Mouse (Mus musculus) urinary bladder, postnatal 10 days (tissue): ENCODE measurements around the gene Iqsec3.
"Not testable (repeated sequence)": the region's sequence is repeated elsewhere in the genome, so short reads cannot be mapped to it uniquely, and the experiment has no call there.

Experiments used
- DNase-seq: peaks from one replicate; pipeline ENCODE4 v3.0.0; 2022; ENCODE audit warnings: low spot score

Iqsec3 gene

DNA sequence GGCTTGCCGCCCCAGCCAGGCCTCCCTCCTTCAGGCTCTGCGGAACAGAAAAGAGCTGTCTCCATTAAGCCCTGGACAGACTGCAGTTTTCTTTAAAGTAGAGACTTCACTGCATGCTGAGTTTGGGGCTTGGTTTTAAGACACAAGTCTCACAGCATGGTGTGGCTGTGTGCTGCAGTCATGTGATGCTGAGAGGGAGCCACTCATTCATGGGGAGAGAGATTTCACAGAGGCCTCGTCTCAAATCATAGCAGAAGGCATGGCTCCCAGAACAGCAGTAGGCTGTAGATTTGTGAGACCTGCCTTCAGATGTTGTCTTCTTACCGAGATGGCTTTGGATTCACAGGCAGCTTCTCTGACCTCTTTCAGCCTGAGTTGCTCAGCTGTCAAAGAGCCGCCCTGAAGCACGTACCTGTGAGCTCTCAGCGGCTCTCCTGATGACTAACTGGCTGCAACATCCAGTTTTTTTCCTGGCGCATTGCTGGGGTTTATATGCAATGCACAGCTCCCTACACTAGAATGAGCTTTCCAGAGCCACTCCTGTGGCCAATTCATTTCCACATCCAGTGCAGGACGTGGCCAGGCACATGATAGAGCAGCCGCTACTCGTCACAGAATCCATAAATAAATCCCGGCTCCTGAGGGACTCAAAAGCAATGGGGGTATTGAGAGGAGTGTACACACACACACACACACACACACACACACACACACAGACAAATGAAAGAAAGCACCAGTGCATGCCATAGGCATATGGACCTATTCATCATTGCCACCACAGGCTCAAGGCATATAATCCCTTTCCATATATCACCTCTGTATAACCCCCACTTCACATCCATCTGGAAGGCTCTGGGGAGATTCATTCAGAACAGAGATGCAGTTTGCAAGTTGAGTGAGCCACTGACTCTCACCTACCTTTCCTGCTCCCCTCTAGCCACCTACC lies 18.7 kb downstream of the Iqsec3 start:
- no peak for DNase-seq

DNA sequence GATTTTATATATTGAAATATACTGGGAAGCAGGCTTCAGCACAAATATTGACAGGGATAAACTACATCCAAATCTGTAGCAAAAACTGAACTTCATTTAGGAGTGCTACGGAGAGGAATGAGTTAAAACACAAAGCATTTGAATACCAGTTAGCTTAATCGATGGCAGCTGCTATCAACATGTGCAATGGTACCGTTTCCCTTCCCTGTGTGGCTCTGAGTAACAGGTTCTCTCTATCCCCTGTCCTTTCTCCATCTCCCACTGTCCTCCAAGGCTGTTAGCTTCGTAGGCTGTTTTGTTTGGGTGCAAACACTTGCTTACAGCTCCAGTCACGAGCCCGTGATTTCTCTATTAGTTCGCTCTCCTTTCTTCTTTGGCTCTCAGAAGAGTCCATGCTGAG lies 19.7 kb downstream of the Iqsec3 start:
- DNase-seq: no peak

DNA sequence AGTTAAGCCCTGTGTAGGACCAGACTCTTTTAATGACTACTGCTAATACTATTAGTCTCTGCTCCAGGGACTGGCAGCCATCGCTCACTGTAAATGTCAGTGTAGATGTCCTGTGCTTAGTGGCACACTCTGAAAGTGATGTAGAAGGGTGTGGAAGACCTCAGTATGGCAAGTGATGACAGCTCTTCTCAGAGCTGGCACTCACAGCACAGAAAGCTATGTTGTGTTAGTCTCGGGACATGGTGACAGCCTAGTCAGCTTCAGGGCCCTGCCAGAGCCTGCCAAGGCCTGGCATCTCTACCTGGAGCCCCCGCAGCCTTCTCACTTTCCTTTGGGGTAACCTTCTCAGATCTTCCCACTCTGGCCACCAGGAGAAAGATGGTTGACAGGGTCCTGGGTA lies 21.8 kb downstream of the Iqsec3 start:
- no peak for DNase-seq

DNA sequence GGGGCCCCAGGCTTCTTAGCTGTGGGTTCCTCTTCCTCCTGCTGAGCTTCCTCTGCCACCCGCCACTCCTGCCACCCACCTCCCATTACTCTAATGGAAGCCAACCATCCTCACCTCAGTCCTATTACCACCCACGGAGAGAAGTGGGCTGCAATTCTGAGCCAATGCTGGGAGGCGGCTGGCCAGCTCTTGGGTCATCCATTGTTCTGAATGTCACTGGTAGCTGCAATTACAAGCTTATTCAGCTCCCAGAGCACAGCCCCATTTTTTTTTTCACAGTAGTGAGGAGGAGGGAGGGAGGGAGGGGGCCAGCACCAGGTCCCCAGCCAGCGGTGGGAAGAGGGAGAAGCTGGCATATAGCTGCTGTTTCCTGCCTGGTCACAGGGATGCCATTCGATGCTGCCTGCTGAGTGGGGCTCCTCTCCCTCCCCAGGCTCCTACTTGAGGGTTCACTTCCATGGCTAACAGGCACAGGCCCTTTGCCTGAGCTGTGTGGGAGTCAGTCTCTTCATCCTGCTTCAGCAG lies 32.7 kb downstream of the Iqsec3 start:
- DNase-seq: no peak

DNA sequence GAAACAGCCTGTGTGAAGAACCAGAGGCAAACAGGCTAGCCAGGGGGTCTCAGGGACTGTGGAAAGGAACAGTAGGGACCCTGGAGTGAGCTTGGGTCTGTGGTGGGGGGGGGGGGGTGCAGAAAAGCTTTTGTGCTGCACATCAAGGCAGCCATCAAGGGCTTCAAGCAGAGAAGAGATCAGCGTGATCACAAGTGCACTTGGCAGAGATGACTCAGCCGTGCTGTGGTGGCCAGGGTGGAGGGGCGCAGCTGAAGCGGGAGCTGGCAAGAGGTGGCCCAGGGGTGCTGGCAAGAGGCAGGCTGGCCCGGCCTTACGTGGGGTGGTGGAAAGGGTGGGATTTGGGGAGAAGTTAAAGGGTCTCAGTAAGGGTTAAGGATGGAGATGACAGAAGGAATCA lies 48.6 kb downstream of the Iqsec3 start:
- no peak for DNase-seq

DNA sequence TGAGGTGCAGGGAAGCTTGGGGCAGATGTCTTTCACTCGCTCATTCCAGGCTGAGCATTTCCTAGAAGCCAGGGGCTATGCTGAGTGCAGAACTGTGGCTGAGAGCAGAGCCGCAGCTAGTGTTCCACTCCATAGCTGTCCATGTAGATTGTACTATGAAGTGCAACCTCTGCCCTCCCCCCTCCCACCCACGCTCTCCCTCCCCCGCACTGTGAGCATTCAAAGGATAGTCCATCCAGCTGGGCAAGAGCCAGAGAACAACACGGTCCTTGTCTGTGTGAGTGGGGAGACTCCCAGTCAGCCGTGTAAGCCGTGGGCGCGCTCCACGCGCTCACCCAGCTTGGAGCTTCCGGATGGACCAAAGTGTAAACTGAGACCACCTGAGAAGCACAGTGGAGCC lies 49.1 kb downstream of the Iqsec3 start:
- no peak for DNase-seq

DNA sequence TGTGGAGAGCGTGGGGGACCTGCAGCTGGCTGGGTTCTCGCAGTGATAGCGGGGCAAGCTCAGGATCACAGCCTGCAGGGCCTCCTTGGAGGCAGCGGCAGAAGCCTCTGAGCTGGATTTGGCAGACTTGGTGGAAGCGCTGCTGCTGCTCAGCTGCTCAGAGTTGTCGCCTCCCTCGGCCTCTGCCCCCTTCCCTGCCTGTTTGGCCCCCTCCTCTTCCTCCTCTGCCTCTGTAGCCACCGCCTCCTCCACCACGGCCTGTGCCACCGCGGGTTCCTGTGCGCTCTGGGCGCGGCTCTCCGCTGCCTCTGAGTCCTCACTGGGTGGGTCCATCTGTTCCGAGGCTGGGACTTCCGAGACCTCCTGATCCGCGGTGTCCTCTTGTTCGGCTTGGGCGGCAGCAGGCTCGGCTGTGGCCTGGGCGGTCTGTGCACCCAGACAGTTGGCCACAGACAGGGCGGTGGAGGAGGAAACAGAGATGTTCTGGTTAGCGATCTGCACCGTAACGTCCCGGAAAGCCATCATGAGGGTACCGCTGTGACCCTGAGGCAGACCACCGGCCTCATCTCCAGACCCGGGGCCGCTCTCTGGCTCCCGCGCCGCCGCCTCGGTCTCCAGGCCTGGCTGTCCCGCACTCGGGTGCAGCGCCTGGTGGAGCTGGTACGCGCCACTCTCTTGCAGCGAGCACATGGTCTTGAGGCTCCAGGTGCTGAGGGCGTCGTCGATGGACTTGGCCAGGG lies 60.8 kb downstream of the Iqsec3 start:
- DNase-seq: no peak

DNA sequence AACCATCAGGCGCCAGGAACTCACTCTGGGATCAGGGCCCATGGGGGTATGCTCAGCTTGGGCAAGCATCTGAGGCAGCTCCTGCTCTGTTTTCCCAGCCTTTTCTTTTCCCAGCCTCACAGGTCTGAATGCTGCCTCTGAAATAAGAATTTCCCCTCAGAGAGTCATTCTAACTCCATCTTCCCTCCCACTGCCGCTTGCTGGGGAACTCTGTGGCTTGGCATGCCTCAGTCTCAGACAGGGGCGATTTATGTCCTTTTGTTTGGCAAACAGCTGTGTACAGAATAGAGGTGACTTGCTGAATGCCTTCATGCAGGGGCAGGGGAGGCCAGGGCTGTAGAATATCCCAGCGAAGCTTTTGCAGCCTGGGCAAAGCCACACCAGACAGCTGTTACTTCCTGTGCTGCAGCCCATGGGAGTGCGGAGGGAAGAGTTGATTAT lies 65.9 kb downstream of the Iqsec3 start:
- DNase-seq: no peak

DNA sequence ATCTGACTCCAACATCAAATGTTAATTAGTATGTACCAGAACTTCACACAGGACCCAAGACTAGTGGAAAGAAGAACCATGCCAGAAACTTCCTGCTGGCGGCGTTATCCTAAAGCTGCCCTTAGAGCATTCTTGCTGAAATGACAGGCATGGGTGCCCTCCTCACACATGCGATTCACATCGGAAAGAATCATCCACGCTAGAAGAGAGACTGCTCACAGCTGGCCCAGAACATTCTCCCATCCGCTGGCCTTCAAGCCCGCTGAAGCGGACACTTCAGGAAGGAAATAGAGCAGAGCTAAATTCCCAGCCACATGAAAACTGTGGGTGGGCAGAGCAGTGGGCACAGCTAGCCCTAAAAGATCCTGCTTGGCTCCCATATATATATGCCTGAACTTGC lies 68.2 kb downstream of the Iqsec3 start:
- no peak for DNase-seq

DNA sequence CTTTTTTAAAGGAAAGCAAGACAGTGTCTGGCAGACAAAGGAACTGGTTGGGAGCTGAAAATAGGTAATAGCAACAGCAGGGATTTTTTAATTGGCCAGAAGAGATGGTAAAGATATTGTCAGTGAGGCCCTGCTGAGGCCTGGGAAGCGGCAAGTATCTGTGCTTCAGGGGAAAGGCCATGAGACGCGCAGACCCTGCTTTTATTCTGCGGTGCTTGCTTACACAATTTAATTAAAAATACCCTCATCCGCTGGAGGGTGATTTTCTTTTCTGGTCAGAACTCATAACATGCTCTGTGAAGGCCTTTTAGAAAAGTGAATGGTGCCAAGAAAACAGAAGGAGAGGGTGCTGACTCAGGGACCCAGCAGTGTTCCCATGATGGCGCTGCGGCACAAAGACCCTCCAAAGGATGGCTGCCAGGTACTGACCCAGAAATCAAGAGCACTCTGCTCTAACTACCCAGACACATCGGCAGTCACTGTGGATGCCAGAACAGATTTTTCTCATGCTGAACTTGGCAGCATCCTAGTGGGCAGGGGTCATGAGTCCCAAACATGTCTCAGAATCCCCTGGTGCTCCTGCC lies 70.7 kb downstream of the Iqsec3 start:
- no peak for DNase-seq

DNA sequence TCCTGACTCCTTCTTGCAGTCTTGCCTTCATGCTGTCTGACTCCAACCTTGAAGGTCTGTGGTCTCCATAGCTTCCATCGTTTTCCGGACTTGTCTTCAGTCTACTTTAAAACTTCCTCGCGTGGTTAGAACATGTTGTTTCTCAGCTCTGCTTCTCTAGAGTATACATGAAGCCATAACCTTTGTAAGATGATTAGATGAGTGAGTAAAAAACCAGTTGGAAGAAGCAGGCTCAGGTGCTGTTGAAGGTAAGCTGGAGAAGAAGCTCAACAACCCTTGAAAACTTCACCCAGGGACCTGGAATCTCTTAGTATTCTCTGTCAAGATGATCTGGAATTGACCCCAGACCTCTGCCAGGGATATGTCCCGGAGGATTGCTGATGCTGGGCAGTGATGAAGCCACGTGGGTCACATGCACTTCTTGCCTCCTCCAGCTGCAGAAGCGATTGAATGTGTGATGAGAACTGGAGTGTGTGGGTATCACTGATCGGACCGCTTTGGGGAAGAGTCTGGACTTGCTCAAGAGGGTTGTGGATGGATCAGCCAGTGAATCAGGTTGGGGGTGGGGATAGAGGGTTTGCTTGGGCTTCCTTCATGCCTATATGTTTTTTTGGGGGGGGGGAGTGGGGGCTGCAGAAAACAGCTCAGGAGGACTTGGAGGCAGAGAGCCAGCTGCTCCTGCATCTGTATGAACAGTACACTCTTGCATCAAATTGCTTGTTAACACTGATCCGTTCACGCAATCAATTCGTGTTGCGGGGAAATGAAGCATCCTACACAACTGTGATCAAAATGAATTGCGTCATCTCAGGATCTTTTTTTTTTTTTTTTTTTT lies 71.4 kb downstream of the Iqsec3 start:
- DNase-seq: no peak

DNA sequence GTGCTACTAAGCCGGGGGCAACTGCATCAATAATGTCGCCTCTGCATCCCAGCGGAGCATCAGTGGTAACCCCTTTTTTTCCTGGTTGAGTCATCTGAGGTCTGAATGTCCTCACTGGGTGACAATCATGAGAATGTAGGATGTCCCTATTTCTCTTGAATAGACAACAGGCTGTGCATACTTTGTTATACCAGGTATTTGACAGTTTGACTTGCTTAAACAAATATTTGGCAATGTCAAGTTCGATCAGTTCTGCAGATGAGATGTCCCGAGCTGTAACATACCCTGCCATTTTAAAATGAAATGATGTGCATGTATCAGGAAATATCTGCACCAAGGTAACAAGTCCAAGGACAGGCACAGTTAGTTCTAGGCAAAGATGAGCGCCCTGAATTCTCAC lies 72.3 kb downstream of the Iqsec3 start:
- DNase-seq: no peak

DNA sequence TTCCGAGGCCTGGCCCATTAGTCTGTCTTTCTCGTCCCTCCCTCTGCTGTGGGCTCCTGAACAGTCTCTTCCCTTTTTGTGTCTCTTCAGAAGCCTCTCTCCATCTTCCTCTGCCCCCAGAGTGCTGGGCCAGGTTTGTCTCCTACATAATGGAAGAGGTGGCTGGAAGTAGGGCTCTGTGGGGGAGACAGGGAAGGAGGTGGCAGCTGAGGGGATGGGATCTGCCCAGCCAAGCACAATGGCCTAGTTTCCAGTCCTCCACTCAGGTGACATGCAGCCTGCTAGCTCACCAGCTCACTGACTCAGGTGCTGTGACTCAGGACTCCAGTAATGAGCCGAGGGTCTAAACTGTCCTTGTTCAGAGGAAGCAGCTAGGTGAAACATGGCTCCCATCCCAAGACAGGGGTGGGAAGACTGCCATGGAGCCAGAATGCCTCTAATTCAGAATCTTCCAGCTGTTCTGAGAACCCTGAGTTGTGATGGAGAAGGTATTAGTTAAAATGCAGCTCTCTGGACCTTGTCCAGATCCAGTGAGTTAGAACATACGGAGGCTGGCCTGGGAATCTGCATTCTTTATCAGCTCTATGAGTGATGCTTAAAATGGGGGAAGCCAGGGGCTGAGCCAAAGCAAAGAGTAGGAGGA lies 80.7 kb downstream of the Iqsec3 start:
- no peak for DNase-seq

DNA sequence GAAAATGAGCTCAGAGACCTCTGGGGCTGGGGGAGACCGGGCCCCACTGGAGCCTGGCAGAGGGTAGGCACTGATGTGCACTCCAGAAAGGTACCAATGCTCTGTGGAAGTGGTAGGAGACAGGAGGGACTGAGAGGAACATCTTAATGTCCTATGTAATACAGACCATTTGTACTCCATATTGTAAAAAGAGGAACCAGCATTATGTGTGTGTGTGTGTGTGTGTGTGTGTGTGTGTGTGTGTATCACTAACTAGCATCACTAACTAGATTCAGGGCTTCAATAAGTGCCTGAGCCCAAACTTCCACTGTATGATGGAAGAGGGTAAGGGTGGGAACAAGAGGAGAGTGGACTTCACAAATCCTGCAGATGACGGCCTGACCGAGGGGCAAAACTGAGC lies 88.1 kb downstream of the Iqsec3 start:
- DNase-seq: no peak

DNA sequence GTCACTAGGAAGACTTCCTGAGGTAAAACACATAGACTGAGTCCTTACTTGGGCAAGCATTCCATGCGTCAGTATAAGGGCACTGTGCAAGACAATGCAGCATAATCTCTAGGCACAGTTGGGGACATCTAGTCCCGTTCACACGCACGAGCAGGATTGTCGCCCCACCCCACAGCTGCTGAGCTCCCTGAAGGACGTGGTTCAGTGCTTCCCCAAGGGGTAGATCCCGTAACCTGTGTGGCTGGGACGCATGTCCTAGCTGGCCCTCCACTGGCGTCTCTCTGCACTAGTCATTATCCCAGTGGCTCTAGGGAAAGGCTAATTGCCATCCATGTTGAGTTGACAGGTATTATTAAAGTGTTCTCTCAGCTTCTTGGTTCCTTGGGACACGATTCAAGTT lies 91.4 kb downstream of the Iqsec3 start:
- no peak for DNase-seq

DNA sequence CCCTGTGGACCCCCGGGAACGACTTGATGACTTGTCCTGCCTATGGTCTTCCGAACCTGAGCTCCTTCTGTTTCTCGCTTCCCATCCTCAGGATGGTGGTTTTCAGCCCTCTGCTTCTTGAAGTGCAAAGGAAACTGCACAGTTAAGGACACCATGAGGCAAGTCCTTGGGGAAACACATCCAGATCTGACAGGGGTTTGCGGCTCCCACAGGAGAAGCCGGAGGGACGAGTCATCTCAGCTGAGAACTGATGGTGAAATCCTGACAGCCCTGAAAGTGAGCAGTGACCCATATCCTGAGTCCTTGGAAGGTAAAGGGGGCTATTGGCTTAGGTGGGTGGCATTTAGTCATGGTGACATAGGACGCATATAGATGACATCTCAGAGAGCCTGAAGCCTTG lies 92.9 kb downstream of the Iqsec3 start:
- DNase-seq: no peak

DNA sequence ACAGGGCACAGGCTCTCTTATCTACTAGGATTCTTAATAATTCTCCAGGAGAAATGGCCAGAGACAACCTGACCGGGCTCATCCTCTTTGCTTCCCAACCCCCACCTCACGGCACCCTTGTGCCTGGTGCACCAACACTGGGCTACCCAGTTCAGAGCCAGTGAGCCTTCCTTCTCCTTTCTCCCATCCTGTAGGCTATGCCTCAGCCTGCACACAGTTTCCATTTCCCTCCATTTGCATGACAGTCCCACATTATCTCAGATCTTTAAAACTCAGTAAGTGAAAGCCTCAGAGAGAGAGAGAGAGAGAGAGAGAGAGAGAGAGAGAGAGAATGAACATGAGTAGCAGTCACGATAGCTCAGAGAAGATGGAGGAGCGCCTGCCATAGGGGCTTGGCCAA lies 95.2 kb downstream of the Iqsec3 start:
- DNase-seq: no peak

DNA sequence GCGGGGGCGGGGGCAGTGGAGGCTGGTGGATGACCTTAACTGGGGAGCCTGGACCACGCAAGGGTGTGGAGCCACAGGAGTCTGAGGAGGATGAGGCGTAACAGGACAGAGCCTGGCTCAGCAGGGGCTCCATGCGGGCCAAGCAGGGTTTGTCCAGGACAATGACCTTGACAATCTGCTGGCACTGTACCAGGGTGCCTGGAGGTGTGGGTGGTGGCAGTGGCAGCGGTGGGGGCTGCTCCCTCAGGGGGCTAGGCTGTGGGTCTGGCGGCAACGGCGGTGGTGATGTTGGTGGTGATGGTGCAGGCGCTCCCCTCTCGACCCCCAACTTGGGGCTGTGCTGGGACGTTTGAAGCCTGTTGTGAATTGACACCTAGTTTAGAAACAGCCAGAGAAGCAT lies 97.3 kb downstream of the Iqsec3 start:
- DNase-seq: no peak

DNA sequence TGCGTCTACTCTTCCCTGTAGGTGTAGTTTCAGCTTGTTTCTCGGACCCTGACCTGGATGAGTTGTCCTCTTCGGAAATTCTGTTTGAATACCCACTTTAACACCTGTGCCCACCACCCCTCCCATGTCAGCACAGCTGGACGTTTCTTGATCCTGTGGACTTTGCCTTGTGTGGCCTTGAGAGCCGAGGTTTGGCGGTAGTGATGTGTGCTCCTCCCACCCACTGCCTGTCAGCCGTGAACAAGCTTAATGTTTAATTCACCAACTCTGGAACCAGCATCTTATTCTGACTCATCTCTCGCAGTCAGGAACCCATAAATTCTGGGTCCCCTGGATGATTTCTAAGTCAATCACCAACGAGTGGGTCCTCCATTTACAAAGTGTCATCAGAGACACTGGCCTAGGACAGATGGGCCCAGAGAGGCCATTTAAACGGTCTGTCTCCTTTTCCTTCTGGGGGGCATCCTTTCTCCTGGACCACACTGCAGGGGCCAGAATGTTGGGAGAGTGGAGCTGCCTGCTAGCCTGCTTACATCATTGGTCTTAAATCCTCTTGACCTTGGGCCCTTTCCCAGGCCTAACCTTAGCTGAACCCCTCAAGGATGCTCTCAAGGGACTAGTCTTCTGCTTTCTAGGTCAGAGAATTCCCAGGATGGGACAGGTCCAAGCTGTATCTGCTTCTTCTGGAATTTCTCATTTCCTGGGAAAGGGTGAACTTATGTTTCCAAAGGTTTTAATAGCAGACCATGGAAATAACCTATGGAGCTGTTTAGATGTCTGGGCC lies 102.1 kb downstream of the Iqsec3 start:
- DNase-seq: no peak

DNA sequence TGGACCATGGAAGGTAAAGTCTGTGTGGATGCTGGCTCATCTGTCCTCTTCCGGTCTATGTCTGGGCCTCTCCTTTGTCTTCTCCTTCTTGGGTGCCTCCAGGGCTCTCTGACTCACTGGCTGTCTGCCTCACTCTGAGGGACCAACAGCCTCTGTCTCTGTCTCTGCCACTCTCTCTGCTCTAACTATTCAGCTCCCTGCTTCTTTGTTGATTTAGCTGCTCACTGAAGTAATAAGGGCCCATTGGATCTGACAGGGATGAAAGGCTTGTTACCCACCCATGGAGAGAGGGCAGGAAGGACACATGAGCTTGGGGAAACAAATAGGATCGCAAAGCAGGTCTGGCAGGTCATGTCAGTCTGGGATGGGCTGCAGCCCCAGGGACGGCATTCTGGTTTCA lies 106.4 kb downstream of the Iqsec3 start:
- no peak for DNase-seq

DNA sequence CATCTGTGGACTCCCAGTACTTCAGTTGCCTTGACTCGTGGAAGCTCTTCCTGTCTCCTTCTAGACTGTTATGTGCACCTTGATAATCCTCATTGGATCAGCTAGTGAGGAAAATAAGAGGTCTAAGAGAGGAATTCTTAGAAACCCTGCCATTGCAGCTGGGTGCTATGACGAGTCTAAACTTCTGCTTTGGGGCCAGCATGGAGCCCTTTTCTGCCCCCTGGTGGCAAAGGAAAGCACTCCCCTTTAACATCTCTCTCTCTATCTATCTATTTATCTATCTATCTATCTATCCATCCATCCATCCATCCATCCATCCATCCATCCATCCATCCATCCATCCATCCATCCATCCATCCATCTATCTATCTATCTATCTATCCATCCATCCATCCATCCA lies 106.9 kb downstream of the Iqsec3 start:
- DNase-seq: not testable (repeated sequence)
